Mouse (Mus musculus): ENCODE measurements at regions not wholly inside any gene's neighbourhood (a gene's known extent, or its start where the extent isn't known, plus 50 kb on each side); places are given as distances from the start of the nearest gene placed in this dataset.
A peak's percentile ranks its signal among the peaks of the same experiment; 100 is the strongest.
"Not testable (repeated sequence)": the region's sequence is repeated elsewhere in the genome, so short reads cannot be mapped to it uniquely, and the experiment has no call there.

DNA sequence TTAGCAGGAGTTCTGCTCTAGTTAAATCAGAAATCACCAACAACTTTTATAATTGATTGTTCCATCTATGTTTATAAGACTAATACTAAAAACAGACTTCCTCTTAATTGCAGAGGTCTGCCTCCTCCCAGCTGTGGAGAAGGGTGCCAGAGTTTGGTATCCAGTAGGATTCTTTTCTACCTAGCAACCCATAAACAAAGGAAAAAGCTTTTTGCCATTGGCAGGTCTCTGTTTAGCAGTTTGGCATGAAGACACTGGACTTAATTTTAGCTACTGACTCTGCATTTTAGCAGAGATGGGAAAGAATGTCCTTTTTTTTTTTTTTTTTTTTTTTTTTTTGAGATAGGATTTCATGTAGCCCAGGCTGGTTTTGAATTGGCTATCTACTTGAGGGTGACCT is 1628.4 kb downstream of the A830018L16Rik start:
- DNase-seq (ENCODE audit: low spot score in 2 of 2): no peak

DNA sequence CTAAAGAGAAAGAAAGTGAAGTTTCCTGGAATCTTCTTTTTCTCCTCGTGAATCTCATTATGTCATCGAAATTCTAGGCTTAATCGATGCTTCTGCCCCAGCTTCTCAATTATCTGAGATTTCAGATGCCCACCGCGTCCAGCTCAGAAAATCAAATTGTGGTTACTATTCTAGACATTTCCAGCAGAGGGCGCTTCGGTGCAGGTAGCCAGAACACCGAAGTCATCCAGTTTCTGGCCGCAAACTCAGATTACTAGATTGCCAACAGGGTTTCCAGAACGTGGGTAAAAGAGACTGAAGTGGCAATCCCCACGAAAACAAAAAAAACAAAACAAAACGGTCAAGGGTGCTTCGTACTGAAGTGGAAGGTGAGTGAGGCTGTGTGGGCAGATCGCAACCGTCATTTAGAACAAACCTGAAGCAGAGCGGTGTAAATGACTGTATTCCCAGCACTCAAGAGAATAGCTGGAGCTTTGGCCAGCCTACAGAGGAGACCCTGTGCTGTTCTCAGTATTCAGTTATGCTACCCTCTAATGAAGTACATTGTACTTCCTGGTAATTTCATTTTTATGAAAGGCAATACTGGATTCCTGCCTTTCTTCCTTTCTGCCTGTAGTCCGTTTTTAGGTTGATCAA is 1636.4 kb downstream of the A830018L16Rik start:
- peak; percentile 3 to 15 for DNase-seq (ENCODE audit: low spot score in 2 of 2)

DNA sequence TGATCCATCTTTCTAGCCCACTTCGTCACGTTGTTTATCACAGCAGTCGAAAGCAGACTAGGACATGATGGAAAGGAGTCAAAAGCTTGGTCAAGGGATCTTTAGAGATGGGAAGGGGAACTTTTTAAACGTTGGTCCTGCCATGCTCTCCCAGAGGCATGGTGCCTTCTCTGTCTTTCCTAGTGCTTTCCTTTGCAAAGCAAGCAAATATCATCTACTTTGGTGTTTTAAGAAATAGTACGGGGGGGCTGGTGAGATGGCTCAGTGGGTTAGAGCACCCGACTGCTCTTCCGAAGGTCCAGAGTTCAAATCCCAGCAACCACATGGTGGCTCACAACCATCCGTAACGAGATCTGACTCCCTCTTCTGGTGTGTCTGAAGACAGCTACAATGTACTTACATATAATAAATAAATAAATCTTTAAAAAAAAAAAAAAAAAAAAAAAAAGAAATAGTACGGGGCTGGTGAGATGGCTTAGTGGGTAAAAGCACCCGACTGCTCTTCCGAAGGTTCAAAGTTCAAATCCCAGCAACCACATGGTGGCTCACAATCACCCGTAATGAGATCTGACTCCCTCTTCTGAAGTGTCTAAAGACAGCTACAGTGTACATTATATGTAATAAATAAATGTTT is 1637.6 kb downstream of the A830018L16Rik start:
- DNase-seq (ENCODE audit: low spot score in 2 of 2): not testable (repeated sequence)

DNA sequence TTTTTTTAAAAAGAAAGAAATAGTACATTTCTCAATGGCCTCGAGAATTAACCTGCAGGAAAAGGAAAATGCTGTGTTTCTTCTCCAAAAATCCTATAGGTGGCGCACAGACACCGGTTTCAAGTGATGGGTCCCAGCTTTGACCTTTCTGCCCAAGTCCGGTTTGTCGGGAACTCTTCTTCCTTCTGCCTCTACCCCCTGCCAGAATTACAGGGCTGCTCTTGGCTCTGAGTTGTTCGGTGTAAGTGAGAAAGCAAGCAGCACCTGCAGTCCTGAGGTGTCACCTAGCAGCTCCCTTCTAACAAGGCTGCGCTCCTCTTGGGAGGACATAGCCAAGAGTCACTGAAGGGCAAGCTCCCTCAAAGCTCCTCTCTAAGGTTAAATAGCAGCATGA is 1638.2 kb downstream of the A830018L16Rik start:
- DNase-seq (ENCODE audit: low spot score in 2 of 2): peak; percentile 1 to 3

- no peak for DNase-seq (ENCODE audit: low spot score in 2 of 2)
These were observed 1643.8 kb downstream of the A830018L16Rik start for GRCm38 (mm10) chr1:13057741-13058140.

GRCm38 (mm10) chr1:13059616-13060320 is 1645.9 kb downstream of the A830018L16Rik start:
- DNase-seq (ENCODE audit: low spot score in 2 of 2): no peak

Measured in urinary bladder, postnatal 36 days (tissue).